Mouse (Mus musculus) forebrain, embryonic 13.5 days (tissue): ENCODE data around the gene Grem1. TPM values are rescaled to one million over a fixed set of nuclear protein-coding genes. Genes with fewer than 3 reads are reported as not detected.

Experiments used
- ATAC-seq: fragments of 200-750 bp; cut with Nextera tagmentation; 2 replicates; pipeline ENCODE4 v1.8.0; 2017
- H3K27ac ChIP-seq: fragments of 300-500 bp; sonication (generic); 2 replicates; pipeline ENCODE4 v1.5.1; 2015; ENCODE audit warnings: inconsistent platforms, mild to moderate bottlenecking, moderate library complexity
- H3K27me3 ChIP-seq: fragments of 300-500 bp; sonication (generic); 2 replicates; pipeline ENCODE4 v1.6.1; 2015; ENCODE audit warnings: mild to moderate bottlenecking, inconsistent platforms
- H3K36me3 ChIP-seq: fragments of 300-500 bp; sonication (generic); 2 replicates; pipeline ENCODE4 v1.6.1; 2015; ENCODE audit warnings: mild to moderate bottlenecking, inconsistent platforms; ENCODE audit not compliant: poor library complexity, severe bottlenecking
- H3K4me1 ChIP-seq: fragments of 300-500 bp; sonication (generic); 2 replicates; pipeline ENCODE4 v1.6.1; 2015; ENCODE audit warnings: inconsistent platforms
- H3K4me2 ChIP-seq: fragments of 300-500 bp; sonication (generic); 2 replicates; pipeline ENCODE4 v1.6.1; 2015; ENCODE audit warnings: inconsistent platforms, mild to moderate bottlenecking, moderate library complexity
- H3K4me3 ChIP-seq: fragments of 300-500 bp; sonication (generic); 2 replicates; pipeline ENCODE4 v1.5.1; 2015; ENCODE audit warnings: mild to moderate bottlenecking, inconsistent platforms
- H3K9ac ChIP-seq: fragments of 300-500 bp; sonication (generic); 2 replicates; pipeline ENCODE4 v1.6.1; 2015; ENCODE audit warnings: mild to moderate bottlenecking, inconsistent platforms
- H3K9me3 ChIP-seq: fragments of 300-500 bp; sonication (generic); replicated peaks from 2 replicates; pipeline ENCODE4 v1.6.1; 2016; ENCODE audit warnings: inconsistent platforms
- WGBS: fragments of 180-500 bp; shearing (Covaris S2); methylation state at CpG from one replicate; pipeline ENCODE4 v1.1.7; 2015; 5-methylcytosine and 5-hydroxymethylcytosine counted together
- polyA plus RNA-seq: library from polyadenylated mRNA; unstranded; fragments of >200 nt; fragmentation: Nextera tagmentation; extraction: Ambion mirVana; gene quantifications from 2 replicates; pipeline ENCODE4 v1.2.1, GENCODE M21; 2015

Grem1 gene
- polyA plus RNA-seq, 1 experiment from 2014 or later, result 0.12 TPM

DNA sequence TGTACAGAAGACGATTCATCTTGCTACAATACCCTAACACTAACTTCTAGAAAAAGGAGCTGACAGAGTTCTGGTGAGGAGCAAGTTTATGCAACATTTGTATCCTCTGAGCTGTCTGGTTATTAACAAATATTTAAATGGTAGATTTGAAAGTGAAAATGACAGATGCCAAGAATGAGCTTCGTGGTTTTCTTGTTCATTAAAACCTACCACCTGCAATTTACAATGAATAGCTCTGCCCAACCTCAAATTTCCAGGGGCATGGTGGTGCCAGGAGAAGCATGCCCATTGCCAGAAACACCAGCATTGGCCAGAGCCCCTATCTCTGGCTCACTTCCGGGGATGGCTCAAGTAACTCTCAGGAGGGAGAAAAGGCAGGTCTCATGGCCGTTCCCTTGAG lies 23.1 kb upstream of the Grem1 start:
- Histone ChIP-seq H3K36me3 (peaks cover 10% of the 10 kb centered on the region), H3K4me2 (no peak overlapping the region), H3K4me1 (no peaks in the 10 kb centered on the region), H3K9me3 (no peaks in the 10 kb centered on the region), H3K9ac (no peak overlapping the region), H3K27me3 (no peaks in the 10 kb centered on the region), H3K27ac (no peak overlapping the region), H3K4me3 (no peak overlapping the region)
- 87% methylated on average over 4 of the region's 4 CpGs for WGBS
- no peak for ATAC-seq

DNA sequence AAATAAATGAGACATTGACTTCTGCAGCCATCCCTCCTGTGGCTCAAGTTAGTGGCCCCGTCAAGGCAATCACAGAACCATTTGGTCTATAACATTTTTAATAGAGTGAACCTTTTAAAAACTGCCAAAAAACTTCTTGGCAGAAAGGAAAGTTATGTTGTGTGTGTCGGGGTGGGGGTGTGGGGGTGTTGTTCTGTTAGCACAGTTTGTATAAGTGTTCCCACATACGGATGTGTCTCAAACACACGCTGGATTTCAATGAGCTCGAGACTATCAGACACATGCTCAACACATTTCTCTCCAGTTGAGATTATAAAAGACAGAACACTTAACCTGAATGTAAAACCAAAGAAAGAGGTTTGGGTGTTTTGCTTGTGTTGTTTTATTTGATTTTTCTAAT lies 22.7 kb upstream of the Grem1 start:
- no peak overlapping the region for H3K4me3 ChIP-seq
- H3K27me3 ChIP-seq, result no peaks in the 10 kb centered on the region
- no peaks in the 10 kb centered on the region for H3K9me3 ChIP-seq
- ATAC-seq, result no peak
- H3K9ac ChIP-seq, result no peak overlapping the region
- H3K4me2 ChIP-seq, result no peak overlapping the region
- peaks cover 14% of the 10 kb centered on the region for H3K36me3 ChIP-seq
- WGBS, result 88% methylated on average over 5 of the region's 5 CpGs
- H3K4me1 ChIP-seq, result no peaks in the 10 kb centered on the region
- H3K27ac ChIP-seq, result no peak overlapping the region

DNA sequence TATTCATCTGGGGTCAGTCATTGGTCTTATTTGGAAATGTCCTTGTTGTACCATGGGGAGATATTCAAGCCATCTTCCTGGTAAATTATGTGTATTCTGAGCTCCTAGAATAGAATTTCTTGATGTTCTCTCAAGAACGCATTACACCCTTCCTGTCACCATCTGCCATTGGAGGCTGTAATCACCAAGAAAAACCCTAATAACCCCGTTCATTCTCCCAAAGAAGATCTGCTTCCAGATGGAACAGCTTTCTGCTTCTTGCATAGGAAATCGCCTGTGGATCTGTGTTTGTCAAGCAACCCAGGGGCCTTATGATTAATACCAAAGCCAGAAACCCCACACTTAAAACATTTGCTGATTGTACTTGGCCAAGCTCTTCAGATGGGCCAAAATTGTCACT lies 20.9 kb upstream of the Grem1 start:
- H3K9ac ChIP-seq, result no peak overlapping the region
- H3K36me3 ChIP-seq, result peaks cover 21% of the 10 kb centered on the region
- no peaks in the 10 kb centered on the region for H3K4me1 ChIP-seq
- ATAC-seq, result no peak
- 86% methylated on average over 3 of the region's 3 CpGs for WGBS
- no peak overlapping the region for H3K4me3 ChIP-seq
- no peak overlapping the region for H3K27ac ChIP-seq
- no peak overlapping the region for H3K4me2 ChIP-seq
- no peaks in the 10 kb centered on the region for H3K27me3 ChIP-seq
- no peaks in the 10 kb centered on the region for H3K9me3 ChIP-seq

DNA sequence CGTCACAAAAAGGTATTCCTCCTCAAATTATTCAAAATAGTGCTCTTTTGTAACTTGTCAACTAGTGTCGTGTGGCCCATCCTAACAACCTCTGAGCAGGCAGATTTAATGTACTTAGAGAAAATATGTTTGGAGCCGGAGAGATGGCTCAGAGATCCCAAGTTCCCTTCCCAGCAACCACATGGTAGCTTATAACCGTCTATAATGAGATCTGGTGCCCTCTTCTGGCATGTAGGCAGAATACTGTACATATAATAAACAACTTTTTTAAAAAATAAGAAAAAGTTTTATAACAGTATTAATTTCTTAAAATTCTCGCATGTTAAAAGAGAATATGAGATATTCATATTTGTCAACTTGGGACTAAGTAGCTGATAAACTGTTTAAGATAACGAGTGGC lies 19.6 kb upstream of the Grem1 start:
- Histone ChIP-seq H3K4me1 (no peaks in the 10 kb centered on the region), H3K27me3 (no peaks in the 10 kb centered on the region), H3K4me3 (no peak overlapping the region), H3K27ac (no peak overlapping the region), H3K9ac (no peak overlapping the region), H3K9me3 (no peaks in the 10 kb centered on the region), H3K36me3 (peaks cover 22% of the 10 kb centered on the region), H3K4me2 (no peak overlapping the region)
- ATAC-seq, result no peak
- WGBS, result 77% methylated on average over 6 of the region's 6 CpGs

DNA sequence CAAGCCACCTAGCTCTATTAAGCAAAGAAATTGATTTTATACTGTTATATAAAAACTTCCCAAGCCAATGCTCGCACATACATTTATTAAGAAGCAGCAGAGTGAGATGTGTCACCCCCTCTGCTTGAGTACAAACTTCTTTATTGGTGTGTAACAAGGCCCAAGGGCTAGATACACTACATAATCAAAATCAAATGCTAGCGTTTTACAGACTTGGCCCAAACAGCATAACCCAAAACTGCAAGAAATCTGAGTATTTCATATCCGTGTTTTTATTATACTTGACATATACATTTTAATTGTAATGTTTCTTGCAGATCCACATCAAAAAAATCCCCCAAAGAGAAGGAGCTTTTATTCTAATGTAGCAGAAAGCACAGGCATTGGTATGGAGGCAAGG lies 17.9 kb upstream of the Grem1 start:
- Histone ChIP-seq H3K9ac (no peak overlapping the region), H3K4me1 (no peaks in the 10 kb centered on the region), H3K9me3 (no peaks in the 10 kb centered on the region), H3K27me3 (no peaks in the 10 kb centered on the region), H3K36me3 (peaks cover 22% of the 10 kb centered on the region), H3K4me2 (no peak overlapping the region), H3K4me3 (no peak overlapping the region), H3K27ac (no peak overlapping the region)
- WGBS, result 92% methylated on average over 3 of the region's 3 CpGs
- ATAC-seq, result no peak

DNA sequence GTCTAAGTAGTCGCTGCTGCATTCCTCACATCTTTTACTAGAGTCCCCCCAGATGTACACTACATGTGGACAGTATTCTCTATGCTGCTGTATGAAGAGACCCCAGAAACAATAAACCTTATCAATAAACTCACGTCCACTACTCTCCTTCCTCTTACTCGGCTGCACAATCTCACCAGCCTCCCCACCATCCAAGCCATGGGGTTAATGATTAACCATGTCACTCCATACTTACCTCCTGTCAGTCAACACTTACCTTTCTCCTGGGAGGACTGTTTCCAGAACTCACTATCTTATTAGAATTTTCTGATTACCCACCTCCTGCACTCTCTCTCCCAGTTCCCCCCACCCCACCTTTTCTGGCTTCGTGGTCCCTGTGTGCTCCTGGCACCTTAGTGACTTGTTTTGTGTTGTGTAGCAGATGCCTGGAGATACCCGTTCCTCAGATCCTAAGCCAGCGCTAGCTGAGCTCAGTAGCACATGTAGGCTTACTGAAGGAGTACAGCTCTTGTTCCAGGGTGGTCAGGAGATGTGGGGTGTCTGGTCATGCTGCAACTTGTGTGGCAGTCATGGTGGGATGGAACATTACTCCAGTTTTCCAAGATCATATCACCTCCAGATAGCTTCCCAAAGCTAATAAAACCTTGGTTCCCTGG lies 15.8 kb upstream of the Grem1 start:
- H3K4me2 ChIP-seq, result no peak overlapping the region
- no peak overlapping the region for H3K27ac ChIP-seq
- H3K9ac ChIP-seq, result no peak overlapping the region
- no peaks in the 10 kb centered on the region for H3K27me3 ChIP-seq
- no peak overlapping the region for H3K4me3 ChIP-seq
- 85% methylated on average over 6 of the region's 6 CpGs for WGBS
- H3K36me3 ChIP-seq, result peaks cover 17% of the 10 kb centered on the region; the same call in 1 of the 2 replicates
- H3K9me3 ChIP-seq, result no peaks in the 10 kb centered on the region
- ATAC-seq, result no peak
- H3K4me1 ChIP-seq, result no peaks in the 10 kb centered on the region

DNA sequence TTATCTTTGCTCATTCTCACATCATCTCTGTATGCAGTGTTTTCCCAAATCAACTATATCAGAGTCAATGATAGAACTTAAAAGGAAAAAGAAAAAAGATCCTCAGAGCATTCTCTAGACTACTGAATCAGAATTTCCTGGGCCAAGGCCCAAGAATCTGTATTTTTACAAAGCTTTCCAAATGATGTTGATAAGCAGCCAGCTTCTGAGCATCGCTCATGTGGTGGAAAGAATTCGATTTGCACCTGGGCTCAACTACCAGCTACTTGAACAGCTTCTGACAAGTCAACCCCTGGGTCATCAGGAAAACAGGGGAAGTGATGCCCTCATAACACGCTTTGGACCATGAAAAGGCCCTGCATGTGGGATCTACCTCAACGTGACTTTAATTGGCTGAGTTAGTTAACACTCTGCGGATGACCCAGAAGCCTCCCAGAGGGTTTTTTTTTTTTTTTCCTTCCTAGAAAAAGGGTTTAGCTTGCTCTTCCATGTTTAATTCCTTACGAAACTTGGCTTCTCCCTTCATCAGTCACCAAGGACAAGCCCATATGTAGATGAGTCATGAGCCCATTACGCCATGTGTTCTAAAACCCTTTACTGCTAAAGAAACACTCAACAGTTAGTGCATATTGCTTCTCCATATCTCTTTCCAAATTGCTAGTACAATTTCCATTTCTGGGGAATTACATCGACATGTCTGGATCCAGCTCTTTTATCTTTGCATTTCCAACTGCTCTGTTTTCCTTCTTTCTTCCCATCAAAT lies 10.3 kb upstream of the Grem1 start:
- Histone ChIP-seq H3K27me3 (no peaks in the 10 kb centered on the region), H3K9me3 (no peaks in the 10 kb centered on the region), H3K9ac (no peak overlapping the region), H3K4me1 (no peaks in the 10 kb centered on the region), H3K4me2 (no peak overlapping the region), H3K4me3 (no peak overlapping the region), H3K27ac (no peak overlapping the region), H3K36me3 (no peaks in the 10 kb centered on the region)
- no peak for ATAC-seq
- 90% methylated on average over 8 of the region's 8 CpGs for WGBS

DNA sequence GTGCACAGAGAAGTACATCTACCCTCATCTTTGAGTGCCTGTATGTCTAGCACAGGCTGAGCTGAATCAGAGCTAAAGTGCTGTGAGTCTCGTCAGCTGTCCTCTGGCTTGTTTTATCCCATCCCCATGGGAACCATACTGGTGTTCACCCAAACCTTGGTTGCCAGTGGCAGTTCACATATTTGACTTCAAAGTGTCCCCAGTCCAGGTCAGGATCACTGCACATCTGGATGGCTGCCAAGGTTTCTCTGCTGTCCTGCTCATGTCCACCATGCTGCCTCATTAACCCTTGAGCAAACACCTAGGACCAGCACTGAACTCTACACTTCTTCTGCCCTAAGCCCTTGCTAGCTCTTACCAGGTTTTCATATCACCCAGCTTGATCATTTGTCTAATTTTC lies 7.4 kb upstream of the Grem1 start:
- Histone ChIP-seq H3K4me2 (no peak overlapping the region), H3K4me1 (no peaks in the 10 kb centered on the region), H3K4me3 (no peak overlapping the region), H3K9me3 (no peaks in the 10 kb centered on the region), H3K27ac (no peak overlapping the region), H3K27me3 (no peaks in the 10 kb centered on the region), H3K9ac (no peak overlapping the region), H3K36me3 (no peaks in the 10 kb centered on the region)
- WGBS, result 61% methylated on average over 1 of the region's 1 CpGs
- ATAC-seq, result no peak

DNA sequence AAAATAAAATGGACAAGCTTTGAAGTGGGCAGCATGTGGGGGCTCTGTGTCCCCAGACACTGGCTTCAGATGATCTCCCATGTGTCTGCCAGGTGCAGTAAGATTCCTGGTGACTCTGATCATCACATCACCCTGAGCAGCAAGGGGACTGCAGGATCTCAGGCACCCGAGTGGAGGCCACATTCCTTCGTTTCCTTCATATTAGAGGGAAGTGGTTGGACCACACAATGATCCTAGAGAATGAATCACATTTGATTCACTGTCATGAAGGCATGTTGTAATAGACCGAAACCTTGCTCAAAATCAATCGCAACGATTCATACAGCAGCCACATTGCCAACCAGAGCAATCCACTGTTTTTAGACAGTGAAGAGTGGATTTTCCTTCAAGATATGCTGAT lies 6.5 kb upstream of the Grem1 start:
- no peak overlapping the region for H3K27ac ChIP-seq
- H3K4me3 ChIP-seq, result no peak overlapping the region
- no peak overlapping the region for H3K4me2 ChIP-seq
- H3K9ac ChIP-seq, result no peak overlapping the region
- no peaks in the 10 kb centered on the region for H3K36me3 ChIP-seq
- peaks cover 8% of the 10 kb centered on the region for H3K27me3 ChIP-seq
- H3K4me1 ChIP-seq, result no peaks in the 10 kb centered on the region
- 85% methylated on average over 5 of the region's 5 CpGs for WGBS
- no peaks in the 10 kb centered on the region for H3K9me3 ChIP-seq
- ATAC-seq, result no peak

DNA sequence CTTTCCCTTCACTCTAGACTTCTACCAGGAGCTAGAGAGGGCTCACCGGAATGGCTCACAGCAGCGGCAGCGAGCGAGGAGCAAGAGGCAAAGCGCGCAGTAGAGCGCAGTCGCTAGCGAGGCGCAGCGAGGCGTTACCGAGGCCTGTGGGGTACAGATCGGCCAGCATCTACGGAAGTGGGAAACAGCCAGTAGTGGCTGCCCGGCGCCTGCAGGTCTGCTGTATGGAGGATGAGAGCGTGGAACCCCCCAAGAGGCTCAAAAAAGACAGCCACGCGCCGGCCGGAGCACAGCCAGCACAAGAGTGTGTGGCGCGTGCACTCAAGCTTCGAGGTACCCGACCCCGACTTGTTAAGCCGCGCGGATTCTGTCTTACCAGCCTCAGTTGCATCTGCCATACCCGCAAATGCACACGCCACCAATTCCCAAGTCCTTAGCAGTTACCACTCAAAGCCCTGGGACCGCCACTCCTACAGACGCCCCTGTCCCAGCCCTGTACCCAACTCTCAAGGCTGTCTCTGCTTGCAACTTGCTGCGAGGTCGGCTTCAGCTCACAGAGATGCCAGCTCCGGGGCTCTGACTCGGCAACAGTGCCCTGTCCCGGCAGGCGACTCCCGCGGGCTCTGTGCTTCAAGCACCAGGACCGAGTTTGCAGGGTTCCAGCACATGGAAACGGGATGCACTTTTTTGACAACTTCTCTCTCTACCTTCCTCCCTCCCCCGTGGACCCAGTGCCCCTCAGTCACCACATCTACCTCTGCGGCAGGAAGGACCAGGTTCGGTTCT lies 728 bp downstream of the Grem1 start:
- WGBS, result under 1% methylated on average over 47 of the region's 47 CpGs

DNA sequence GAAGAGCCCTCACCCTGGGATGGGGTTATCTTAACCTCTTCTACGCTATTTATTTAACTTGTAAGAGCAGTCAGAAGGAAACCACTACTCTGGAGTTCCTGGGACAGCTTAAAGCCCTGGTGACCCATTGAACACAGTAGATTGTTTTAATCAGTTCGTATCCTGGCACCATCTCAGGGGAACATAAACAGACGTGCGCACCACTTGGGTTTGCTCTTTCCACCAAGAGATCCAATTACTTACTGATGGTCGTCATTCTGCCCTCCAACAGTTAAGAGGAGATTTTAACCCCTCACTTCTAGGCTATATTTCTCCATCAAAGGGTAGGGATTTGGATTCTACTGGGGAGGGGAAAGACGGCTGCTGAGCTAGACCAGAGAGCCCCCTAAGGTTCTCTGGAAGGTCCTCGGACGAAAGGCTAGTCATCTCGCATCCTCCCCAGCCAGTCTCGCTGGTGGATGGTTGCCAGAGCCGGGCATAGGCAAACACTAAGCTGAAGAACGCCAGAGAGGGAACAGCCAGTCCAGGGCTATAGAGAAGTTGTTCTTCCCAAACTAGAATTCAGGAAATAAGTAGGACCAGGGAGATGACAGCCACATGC lies 1.4 kb downstream of the Grem1 start:
- Histone ChIP-seq H3K27ac (no peak overlapping the region), H3K4me3 (peak overlapping the region; percentile 55), H3K27me3 (peaks cover 48% of the 10 kb centered on the region), H3K36me3 (no peaks in the 10 kb centered on the region), H3K4me2 (peak overlapping the region; percentile 98), H3K9ac (peak overlapping the region; percentile 50; the same call in 1 of the 2 replicates), H3K4me1 (peaks cover 23% of the 10 kb centered on the region), H3K9me3 (no peaks in the 10 kb centered on the region)
- ATAC-seq, result 0 out of 2 replicates have a peak, but pooled peaks have one; percentile 3
- 2% methylated on average over 12 of the region's 12 CpGs for WGBS

More for the DNA sequence above, 728 bp downstream of the Grem1 start:
- peaks cover 23% of the 10 kb centered on the region for H3K4me1 ChIP-seq
- no peaks in the 10 kb centered on the region for H3K9me3 ChIP-seq
- H3K4me3 ChIP-seq, result peak overlapping the region; percentile 55
- no peak overlapping the region for H3K27ac ChIP-seq
- no peaks in the 10 kb centered on the region for H3K36me3 ChIP-seq
- peak; percentile 48 for ATAC-seq
- H3K27me3 ChIP-seq, result peaks cover 48% of the 10 kb centered on the region
- peak overlapping the region; percentile 98 for H3K4me2 ChIP-seq
- H3K9ac ChIP-seq, result peak overlapping the region; percentile 64

DNA sequence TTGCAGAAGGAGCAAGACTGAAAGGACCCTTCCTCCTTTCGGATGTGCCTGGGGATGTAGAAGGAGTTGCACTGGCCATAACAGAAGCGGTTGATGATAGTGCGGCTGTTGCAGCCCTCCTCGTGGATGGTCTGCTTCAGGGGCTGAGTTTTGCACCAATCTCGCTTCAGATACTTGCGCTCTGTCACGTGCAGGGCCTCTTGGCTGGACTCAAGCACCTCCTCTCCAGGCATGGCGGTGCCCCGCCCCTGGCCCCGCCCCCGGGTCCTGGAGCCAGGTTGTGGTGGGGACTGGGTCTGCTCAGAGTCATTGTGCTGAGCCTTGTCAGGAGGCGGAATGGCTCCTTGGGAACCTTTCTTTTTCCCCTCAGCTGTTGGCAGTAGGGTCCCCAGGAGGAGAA lies 8.7 kb downstream of the Grem1 start:
- ATAC-seq, result no peak
- H3K4me3 ChIP-seq, result no peak overlapping the region
- no peaks in the 10 kb centered on the region for H3K27me3 ChIP-seq
- H3K9me3 ChIP-seq, result no peaks in the 10 kb centered on the region
- H3K36me3 ChIP-seq, result no peaks in the 10 kb centered on the region
- no peak overlapping the region for H3K27ac ChIP-seq
- no peak overlapping the region for H3K9ac ChIP-seq
- H3K4me2 ChIP-seq, result no peak overlapping the region
- WGBS, result 87% methylated on average over 11 of the region's 12 CpGs
- no peaks in the 10 kb centered on the region for H3K4me1 ChIP-seq
